Mouse (Mus musculus): ENCODE data around the gene Dytn.

Dytn gene

DNA sequence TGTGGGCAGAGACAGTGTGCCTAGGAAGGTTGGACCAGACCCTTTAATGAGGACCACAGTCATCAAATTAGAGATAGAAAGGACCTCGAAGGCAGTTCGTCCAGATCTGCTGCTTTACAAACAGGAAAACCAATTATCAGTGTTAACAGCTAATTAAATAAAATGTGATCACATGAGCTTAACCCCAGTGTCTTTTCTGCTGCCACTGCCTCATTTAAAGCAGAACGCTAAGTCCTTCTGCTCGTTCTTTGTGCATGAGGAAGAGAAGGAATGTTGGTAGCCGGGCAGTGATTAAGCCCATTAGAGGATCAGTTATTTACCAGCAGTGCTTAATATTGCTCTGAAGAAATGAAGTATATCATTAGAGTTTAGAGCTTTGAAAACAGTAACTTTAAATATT lies 109.9 kb downstream of the Dytn start:
- DNase-seq (ENCODE audit: low read depth), result no peak

GRCm38 (mm10) chr1:63573864-63574611 lies 112.7 kb downstream of the Dytn start:
- no peak for DNase-seq (ENCODE audit: low read depth)

DNA sequence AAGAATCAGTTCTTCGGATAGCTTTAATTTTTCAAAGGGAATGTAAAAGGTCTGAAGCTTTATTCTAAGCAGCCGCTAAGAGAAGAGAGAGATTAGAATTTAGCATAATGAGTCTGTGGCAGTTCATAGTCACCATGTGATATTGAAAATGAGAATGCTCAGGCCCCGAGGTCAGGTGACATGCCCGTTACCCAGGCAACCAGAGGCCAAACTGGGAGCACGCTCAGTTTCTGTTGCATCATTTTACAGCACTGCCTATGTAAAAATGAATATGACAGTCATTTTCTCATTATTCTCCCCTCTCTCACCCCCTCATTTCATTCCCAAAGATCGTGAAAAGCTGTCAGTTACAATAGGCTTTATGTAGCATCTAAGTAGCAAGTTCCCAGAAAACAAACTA lies 113.3 kb downstream of the Dytn start:
- no peak for DNase-seq (ENCODE audit: low read depth)
